Mouse (Mus musculus): ENCODE data around the gene Cd101.

- TF ChIP-seq CTCF (IDR thresholded peaks at IDR 0.05; ENCODE audit: extremely low read depth, insufficient read depth, insufficient read length, insufficient replicate concordance) = no peak
- no peak for TF ChIP-seq POLR2A (IDR thresholded peaks at IDR 0.05; ENCODE audit: low read depth, low read length)
Measured at GRCm38 (mm10) chr3:101071576-101071975, 42.2 kb upstream of the Cd101 start.

Measured in spleen, adult 2 months (tissue).